Mouse (Mus musculus) monocyte, adult 5-6 weeks (primary cell): ENCODE measurements around the gene Eif4e3. TPM values are rescaled to one million over a fixed set of nuclear protein-coding genes. Genes with fewer than 3 reads are reported as not detected.

Experiments used
- ATAC-seq: fragments of 153-309, 156-312 bp; replicated peaks from 2 replicates; pipeline ENCODE4 v1.8.0; 2017; ENCODE audit warnings: mild to moderate bottlenecking; ENCODE audit not compliant: low TSS enrichment, insufficient number of reproducible peaks, severe bottlenecking, poor library complexity, low FRiP score
- total RNA-seq: library from RNA; stranded (forward); fragments of 200-1000, 200-491, 200-594 nt; gene quantifications from 3 replicates; pipeline ENCODE4 v1.2.3, GENCODE M21; 2017

Gene Eif4e3
- total RNA-seq, 1 experiment from 2014 or later = 30.5 TPM

GRCm38 (mm10) chr6:99669481-99670325, 3.1 kb upstream of the Eif4e3 start:
- no peak for ATAC-seq

GRCm38 (mm10) chr6:99667290-99667689, 719 bp upstream of the Eif4e3 start:
- ATAC-seq = 0 out of 2 replicates have a peak, but pooled peaks have one; percentile 37

DNA sequence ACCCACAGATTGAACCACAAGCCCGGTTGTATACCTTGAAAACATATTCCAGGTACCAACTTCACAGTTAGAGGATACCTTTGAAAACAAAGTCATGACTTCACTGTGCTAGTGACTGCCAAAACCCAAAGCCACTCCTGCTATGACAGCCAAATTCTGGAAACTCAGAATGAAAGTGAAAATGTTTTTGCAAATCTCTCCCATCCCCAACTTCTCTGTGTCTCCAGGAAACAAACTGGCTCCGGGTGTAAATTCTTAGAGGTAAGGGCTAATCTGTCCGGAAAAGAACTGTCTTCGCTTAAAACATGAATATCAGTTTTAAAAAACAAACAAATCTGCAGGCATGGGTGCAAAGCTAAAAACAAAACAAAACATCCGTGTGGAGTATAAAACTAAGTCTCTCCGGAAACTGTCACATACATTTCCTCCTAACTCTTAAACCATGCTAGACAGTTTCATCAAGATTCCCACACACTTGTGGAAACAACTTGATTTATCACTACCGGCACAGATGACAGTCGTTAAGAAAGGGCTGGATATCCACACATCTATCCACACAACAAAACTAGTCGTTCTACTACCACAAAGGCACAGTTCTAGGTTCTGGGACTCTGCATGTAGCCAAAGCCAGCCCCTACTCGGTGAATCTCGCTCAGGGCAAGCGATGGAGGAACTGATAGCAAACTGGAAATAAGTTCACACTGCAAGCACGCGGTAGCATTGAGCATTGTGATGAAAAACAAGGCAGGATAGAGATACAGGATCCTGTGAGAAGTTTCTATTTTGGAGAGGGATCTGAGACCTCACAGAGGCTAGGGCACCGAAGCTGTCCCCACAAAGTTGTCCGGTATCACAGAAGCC, 884 bp downstream of the Eif4e3 start:
- no peak for ATAC-seq

DNA sequence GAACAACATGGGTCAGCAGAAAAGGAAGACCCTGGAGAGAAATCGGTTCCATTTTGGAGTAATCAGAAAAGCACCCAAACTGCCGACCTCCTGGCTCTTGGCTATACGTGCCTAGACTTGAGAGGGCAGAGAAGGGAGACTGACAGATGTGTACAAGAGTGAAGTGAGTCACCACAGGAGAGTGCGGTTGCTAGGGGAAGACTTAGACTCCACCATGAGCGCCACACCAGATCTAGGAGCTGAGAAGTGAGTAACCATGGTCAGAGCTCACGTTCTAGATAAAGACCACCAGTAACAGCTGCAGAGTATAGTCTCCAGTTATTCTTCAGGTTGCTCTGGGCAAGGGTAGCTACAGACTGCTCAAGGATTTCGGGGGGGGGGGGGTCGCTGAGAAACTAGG, 3.3 kb downstream of the Eif4e3 start:
- ATAC-seq = no peak

- no peak for ATAC-seq
Observed at GRCm38 (mm10) chr6:99660443-99660842, 6.1 kb downstream of the Eif4e3 start.

- no peak for ATAC-seq
Observed at GRCm38 (mm10) chr6:99658586-99658985, 8.0 kb downstream of the Eif4e3 start.

DNA sequence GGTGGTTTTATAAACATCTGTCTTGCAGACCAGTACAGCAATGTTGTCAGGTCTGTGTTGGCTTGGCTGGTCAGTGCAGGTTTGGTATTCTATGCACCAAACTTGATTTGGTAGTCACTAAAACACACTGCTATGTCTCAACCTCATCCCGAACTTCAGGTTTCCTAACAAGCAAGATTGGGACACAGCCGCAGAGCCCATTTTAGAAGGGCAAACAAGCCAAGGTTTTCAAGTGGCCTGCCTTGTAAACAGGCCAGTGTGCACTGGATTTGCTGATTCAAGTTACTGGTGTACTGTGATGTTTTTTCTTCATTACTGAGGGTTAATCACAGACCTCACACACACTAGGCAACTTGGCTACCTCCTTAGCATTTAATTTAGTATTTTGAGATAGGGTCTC, 10.5 kb downstream of the Eif4e3 start:
- no peak for ATAC-seq

GRCm38 (mm10) chr6:99655488-99655887, 11.1 kb downstream of the Eif4e3 start:
- ATAC-seq = peak; percentile 60; the same call in 1 of the 2 replicates

- ATAC-seq = no peak
Observed at GRCm38 (mm10) chr6:99654343-99654742, 12.2 kb downstream of the Eif4e3 start.

DNA sequence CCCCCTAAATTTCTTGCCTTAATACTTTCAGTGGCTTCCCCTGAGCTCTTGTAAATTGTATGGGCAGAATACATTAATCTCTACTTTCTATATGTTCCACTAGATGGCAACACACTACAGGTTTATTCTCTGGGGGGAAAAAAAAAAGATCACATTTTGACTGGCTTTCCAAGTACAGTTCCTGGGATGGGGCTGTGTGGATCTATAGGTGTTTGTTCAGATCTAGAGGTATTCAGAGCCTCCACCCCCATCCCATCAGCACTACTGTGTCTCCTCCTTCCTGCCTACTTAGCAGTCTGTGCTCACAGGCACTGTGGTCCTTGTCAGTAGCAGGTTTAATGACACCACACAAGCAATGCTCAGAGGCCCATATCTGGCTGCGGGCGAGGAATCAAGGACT, 14.2 kb downstream of the Eif4e3 start:
- no peak for ATAC-seq

DNA sequence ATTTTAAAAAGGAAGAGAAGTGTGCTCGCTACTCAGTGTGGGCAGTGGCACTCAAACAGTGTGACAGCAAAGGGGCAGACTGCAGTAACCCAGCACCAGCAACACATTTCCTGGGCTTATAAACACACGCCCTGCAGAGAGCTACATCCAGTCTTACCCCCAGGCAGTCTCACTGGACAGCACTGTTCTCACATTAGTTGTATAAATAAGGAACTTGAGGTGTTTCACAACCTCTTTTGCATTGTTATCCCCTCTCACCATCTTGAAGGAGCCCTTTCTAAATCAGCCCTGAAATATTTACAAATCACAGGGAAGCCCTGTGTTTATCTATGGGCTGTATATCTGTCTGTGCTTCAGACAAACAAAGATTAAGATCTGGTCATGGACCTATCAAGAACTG, 17.3 kb downstream of the Eif4e3 start:
- peak; percentile 67 for ATAC-seq

DNA sequence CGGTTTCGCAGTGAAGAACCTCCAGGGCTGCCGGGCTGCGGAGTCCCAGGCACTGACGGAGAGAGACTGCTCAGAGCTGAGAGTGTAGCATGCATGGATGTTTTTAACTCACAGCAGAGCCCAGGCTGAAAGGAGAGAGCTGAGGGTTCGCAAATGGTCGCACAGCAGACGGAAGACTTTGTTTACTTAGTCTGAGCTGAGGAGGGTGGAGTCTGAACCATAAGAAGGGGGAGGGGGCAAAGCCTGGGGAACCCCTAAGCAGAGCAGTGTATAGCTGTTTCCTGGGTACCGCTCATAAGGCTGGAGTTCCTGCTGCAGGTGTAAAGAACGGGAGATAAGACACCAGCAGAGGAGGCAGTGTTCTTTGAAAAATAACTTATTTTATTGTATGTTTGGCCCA, 20.2 kb downstream of the Eif4e3 start:
- no peak for ATAC-seq

DNA sequence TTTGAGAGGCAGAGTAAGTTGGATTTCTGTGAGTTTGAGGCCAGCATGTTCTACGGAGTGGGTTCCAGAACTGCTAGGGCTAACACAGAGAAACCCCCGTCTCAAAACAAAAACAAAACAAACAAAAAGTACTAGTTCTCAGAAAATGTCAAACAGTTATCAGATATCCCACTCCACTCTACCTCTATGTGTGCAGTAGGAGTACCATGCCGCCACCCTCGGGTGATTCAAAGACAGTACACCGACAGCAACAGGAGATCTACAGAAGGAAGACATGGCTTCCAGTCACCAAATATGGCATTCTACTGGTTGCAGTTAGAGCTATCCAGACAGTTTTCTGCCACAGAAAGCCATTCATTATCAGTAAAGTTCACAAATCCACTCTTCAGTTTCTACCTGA, 21.7 kb downstream of the Eif4e3 start:
- no peak for ATAC-seq

DNA sequence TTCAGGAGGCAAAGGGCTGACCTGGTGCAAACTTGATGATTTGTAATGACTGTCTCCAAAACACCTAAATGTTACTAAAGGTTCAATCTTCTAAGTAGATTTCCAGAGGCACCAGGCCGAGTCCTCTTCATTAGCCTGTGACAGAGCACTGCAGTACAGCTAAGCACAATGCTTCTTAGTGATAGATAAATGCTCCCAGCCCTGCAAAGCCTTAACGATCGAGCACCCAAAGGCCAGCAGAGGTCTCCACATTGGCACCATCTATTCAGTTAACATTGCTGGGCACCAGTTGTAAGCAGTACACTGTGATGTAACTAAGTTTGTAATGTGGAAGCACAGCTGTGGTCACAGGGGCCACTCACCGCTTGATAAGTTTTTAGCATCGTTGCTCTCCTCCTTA, 22.2 kb downstream of the Eif4e3 start:
- ATAC-seq = no peak

GRCm38 (mm10) chr6:99643439-99644199, 23.0 kb downstream of the Eif4e3 start:
- ATAC-seq = no peak

DNA sequence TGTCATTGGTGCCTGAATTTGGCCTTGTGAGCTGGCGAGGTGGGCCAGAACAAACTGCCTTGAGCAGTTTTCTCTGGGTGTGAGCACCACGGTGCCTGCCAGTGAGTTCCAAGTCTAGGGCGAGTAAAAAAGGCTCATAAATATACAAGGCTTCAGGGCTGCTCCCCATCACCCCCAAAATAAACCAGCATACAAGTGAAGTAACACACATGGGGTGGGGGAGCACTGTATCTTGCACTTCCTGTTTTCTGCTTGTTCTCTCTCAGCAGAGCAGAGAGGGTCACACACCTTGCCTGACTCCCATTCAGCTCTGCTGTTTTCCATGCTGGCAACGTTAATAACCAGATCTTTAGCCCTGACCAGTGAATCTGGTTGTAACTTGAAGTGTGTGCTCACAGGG, 29.1 kb downstream of the Eif4e3 start:
- no peak for ATAC-seq

GRCm38 (mm10) chr6:99636801-99637200, 29.8 kb downstream of the Eif4e3 start:
- ATAC-seq = no peak; the same call in 1 of the 2 replicates

- no peak for ATAC-seq
Observed at GRCm38 (mm10) chr6:99636121-99636520, 30.4 kb downstream of the Eif4e3 start.
